Mouse (Mus musculus): ENCODE data around the gene Lypd3.

DNA sequence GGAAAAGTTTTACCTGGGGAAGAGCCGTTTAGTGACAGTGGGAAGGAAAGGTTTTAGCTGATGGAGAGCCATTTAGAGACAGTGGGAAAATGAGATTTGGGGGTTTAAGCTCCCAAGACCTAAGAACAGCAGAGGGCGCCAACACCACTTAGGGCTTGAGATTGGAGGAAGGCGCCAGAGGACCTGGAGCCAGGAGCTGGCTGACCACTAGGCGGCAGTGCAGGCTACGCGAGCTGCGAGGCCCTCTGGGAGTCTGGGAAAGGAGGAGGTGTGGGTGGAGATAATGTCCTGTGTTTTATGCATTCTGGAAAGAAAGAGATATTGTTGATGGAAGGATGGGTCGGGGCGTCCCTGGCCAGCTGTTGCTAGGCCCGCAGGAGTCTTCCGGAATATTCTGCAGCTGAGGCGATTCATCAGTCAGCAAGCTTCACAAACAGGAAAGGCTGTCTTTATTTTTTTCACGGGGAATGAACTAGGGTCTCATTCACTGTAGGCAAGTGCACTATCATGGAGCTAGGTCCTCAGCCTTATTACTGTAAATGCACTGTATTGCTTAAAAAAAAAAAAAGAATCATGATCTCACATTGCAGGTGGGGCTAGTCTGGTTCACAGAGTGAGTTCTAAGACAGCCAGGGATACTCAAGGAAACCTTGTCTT is 35.3 kb upstream of the Lypd3 start:
- TF ChIP-seq EP300 (IDR thresholded peaks at IDR 0.05; ENCODE audit: low read depth in 1 of 2, low read length in 2 of 2) (no peak), TBP (IDR thresholded peaks at IDR 0.05; ENCODE audit: low read depth, low read length) (no peak), USF2 (IDR thresholded peaks at IDR 0.05; ENCODE audit: borderline replicate concordance in 1 of 2, insufficient read depth in 1 of 2, low read depth in 1 of 2, low read length in 2 of 2) (no peak)

Data from MEL (cell line).